Mouse (Mus musculus) spleen, postnatal 36 days (tissue): ENCODE results near the gene Hacd2.

Experiments
- DNase-seq, 2 experiments: peaks; one replicate each; pipeline ENCODE4 v3.0.0; 2022; ENCODE audit warnings: low spot score in 2 of 2, mixed read lengths in 1 of 2

Gene Hacd2

GRCm38 (mm10) chr16:35113496-35113895 lies 91.3 kb downstream of the Hacd2 start:
- DNase-seq, result no peak

- no peak for DNase-seq
Observed at GRCm38 (mm10) chr16:35116328-35116956, 94.2 kb downstream of the Hacd2 start.

DNA sequence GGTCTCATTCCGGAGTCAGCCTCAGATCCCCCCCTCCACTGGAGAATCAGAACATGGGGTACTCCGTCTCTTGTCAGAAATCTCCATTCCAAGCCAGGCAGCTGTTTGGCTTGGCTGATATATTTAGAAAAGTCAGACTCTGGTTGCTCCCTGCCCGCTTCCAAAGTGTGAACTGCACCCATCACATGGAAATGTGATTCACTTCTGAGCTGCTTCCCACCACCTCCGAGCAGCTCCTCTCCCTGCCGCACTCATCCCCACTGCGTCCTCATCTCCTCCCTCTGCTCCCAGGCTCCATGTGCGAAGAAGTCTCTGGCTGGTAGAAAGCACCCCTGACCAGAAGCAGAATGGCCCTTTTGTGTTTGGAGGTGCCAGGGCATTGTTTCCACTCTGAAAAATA lies 95.2 kb downstream of the Hacd2 start:
- DNase-seq, result no peak

DNA sequence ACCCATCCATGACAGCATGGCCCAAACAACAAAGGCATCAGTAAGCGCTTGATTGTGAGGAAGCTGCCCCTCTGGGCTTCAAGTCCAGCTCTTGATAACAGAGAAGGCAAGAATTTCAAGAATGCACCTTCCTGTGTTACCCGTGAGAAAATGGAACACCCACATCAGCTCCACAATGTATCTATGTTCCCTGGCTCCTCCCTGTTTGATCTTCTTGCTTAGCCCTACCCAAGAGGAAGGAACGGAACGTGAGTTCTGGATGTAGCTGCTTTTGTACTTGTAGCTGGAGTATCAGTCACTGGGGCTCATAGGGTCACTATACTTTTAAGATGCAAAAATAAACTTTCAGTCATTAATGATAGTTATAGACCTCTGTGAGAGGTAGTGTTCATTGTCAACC lies 98.4 kb downstream of the Hacd2 start:
- DNase-seq, result no peak

DNA sequence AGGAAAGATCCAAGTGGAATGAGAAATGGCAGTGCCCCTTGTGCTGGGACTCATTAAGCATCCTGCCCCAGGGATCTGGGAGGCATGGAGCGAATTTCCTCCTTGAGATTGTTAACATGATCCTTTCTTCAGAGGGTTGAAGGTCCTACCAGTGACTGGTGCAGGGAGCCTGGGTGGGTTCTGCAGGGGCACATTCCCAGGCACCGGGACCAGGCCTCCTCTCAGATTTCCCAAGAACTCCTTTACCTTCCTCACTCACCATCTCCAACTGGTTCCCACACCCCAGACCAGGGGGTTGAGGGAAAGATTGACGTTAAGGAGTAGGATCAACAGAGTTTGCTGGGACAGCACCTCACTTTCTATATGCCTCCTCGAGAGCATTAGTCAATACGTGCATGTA lies 105.0 kb downstream of the Hacd2 start:
- DNase-seq, result no peak

- DNase-seq, result no peak
Observed at GRCm38 (mm10) chr16:35130172-35130571, 107.9 kb downstream of the Hacd2 start.

DNA sequence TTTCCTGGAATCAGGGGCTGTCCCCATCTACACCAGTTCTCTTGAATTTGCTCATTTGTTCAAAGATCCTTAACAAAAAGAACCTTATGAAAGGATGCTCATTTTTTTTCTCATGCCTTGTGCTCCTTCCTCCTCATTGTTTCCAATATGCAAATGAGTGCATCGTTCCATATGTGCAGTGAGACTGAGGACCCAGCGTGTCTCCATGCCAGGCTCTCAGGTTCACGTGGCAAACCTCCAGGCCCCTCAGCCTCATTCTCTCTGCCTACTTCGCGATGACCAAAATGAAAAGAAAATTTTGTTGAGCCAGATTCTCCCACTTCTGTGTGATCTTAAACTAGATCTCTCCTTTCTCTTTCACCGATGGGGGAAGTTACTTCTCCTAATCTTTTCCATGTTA lies 117.2 kb downstream of the Hacd2 start:
- no peak for DNase-seq

- DNase-seq, result no peak
Observed at GRCm38 (mm10) chr16:35139873-35140619, 117.8 kb downstream of the Hacd2 start.

DNA sequence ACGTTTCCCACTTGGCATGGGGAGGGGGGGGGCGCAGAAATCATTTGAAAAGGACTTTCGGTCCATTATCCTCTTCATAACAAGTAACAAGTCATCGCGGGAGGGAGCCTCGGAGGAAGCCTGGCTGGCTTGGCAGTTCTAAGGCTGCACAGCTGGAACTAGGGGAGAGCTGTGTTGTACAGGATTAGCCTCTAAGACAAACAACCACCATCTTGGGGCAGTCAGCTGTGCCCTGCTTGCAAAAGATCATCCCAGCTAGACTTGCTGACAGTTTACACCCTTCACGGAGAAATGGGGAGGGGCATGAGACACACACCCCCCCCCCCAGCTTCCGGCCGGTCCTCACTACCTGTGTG lies 118.4 kb downstream of the Hacd2 start:
- DNase-seq, result no peak

DNA sequence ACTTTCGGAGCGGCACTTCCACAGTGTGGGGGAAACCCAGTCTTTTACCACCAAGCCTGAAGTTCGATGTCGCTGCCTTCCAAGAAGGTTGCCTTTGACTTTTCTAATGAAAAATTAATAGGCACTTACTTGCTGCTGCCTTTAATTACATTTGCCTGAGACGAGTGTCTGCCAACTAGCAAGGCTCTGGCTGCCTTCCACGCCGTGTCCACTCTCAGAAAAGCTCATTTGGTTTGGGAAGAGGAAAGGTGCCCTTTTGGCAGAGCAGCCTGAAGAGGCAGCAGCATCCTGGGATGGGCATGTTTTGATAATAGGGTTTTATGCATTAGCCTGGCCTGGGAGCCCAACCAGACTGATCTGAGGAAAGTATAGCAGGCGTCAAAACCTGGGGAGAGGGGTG lies 119.6 kb downstream of the Hacd2 start:
- no peak for DNase-seq

GRCm38 (mm10) chr16:35146153-35146552 lies 123.9 kb downstream of the Hacd2 start:
- no peak for DNase-seq

- DNase-seq, result no peak
Observed at GRCm38 (mm10) chr16:35153146-35153755, 131.0 kb downstream of the Hacd2 start.

DNA sequence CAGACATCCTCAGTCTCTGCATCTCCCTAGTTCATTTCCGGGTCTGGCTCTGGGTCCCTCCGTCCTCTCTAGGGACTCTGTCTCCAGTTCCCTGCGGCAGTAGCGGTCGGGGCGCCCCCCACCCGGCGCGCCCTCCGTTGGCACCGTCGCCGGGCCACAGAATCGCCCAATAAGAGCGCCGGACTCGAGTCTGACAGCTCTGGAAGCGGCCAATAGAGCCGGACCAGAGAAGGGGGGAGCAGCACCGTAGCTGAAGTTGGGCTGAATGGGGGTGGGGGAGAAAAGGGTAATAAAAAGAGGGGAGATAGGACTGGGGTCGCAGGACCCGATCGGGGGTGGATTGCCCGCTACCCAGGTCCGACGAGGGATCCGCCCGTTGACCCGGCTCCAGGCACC lies 132.0 kb downstream of the Hacd2 start:
- no peak for DNase-seq

- DNase-seq, result no peak
Observed at GRCm38 (mm10) chr16:35154641-35155390, 132.6 kb downstream of the Hacd2 start, which contains the start of gene Adcy5. Adcy5 (plus strand) TSS chr16:35154877.

GRCm38 (mm10) chr16:35155391-35156305 lies 133.4 kb downstream of the Hacd2 start:
- no peak for DNase-seq

- DNase-seq, result peak in 1 of 2 experiments; percentile 6
Observed at GRCm38 (mm10) chr16:35156306-35156695, 134.1 kb downstream of the Hacd2 start.

DNA sequence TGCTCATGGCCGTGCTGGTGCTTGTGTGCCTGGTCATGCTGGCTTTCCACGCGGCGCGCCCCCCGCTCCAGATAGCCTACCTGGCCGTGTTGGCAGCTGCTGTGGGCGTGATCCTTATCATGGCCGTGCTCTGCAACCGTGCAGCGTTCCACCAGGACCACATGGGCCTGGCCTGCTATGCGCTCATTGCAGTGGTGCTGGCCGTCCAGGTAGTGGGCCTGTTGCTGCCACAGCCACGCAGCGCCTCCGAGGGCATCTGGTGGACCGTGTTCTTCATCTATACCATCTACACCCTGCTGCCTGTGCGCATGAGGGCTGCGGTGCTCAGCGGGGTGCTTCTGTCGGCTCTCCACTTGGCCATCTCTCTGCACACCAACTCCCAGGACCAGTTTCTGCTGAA lies 134.6 kb downstream of the Hacd2 start:
- no peak for DNase-seq
